Comparison of ENCODE assay signal across 8 mouse cellular contexts in the genomic region with DNA sequence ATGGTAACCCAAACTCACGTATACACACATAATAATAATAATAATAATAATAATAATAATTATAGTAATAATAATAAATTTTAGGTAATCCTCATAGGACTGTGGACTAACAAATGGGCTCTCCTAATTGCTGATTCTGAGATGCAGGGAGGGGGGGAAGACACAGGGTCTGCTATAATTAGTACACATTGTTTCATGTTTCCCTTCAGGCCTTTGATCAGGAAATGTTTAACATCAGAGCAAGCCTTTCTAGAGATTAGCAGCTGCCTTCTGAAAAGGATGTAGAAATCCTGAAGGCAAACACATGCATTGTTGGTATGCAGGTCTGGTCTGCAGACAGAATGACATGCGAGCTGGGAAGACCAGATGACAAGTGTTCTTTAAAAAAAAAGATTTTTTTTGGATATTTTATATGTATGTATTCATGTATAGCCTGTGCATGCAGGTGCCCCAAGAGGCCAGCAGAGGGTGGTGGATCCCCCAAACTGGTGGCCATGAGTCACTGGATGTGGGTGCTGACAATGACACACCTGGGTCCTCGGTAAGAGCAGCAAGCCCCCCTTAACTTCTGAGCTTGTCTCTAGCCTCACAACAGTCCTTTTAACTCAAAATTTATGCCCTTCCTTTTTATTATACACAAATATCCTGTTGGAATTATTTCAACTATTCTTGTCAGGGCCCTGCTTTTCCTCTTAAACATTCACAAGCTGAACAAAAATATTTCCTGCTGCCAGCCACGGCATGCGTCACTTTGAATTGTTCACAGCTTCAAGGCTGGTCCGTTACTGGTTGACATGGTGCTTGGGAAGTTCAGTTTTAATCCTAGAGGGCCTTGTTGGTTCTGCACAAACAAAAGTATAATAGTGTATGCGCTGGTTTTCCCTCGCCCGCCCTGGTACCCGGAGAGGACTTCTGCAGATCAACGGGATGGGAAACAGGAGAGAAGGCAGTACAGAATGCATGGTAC.
DNase-seq lines count a peak whose midpoint lies in the region; ATAC-seq and TF ChIP-seq lines count a peak whose summit lies in the region.

No protein-coding gene starts in this region.

- dilution Hi-C loops in CH12.LX (cut with MboI; ENCODE audit: extremely low pct_ligation_motif_present, extremely low pct_unique_long_range_greater_than_20kb, low sequenced_read_pairs) = no loop called here

- H3K27ac ChIP-seq in heart, adult 2 months = peak overlapping the region; percentile 64
- no peak overlapping the region for H3K27ac ChIP-seq in CH12.LX (ENCODE audit: insufficient read depth, low read depth)
- H3K27ac ChIP-seq in heart, embryonic 16.5 days (ENCODE audit: low read length) = peak overlapping the region; percentile 67

- in situ Hi-C loops in CH12.LX (cut with MboI; ENCODE audit: low pct_ligation_motif_present, low pct_unique_long_range_greater_than_20kb, low sequenced_read_pairs) = loop anchor here (25.0 kb wide), 1 partner anchor 102 kb away; no protein-coding TSS in a partner anchor

- no peak for ATAC-seq in heart, embryonic 16.5 days (replicated peaks; ENCODE audit: extremely low read depth, insufficient read depth, low FRiP score)

- H3K4me3 ChIP-seq in heart, adult 2 months = no peak overlapping the region
- H3K4me3 ChIP-seq in CH12.LX (replicated peaks in 1 of 3; ENCODE audit: low read depth in 2 of 3, low read length in 2 of 3, poor library complexity in 1 of 3) = no peak overlapping the region
- H3K4me3 ChIP-seq in heart, embryonic 16.5 days (ENCODE audit: low read length) = no peak overlapping the region

- intact Hi-C loops in heart, adult 2 months (cut with DNase I) = loop anchor here (5.0 kb wide), 1 partner anchor 78 kb away; no protein-coding TSS in a partner anchor
- intact Hi-C loops in gastrocnemius, postnatal 36 days (cut with DNase I) = loop anchor here (10.0 kb wide), 1 partner anchor 89 kb away; no protein-coding TSS in a partner anchor

- no peaks in the 10 kb centered on the region for H3K27me3 ChIP-seq in heart, adult 2 months (ENCODE audit: control insufficient read depth, insufficient read depth, low read length)
- no peaks in the 10 kb centered on the region for H3K27me3 ChIP-seq in CH12.LX (replicated peaks)
- H3K27me3 ChIP-seq in heart, embryonic 16.5 days (ENCODE audit: control insufficient read depth, insufficient read depth, low read length) = no peaks in the 10 kb centered on the region

- peaks cover 5% of the 10 kb centered on the region for H3K79me2 ChIP-seq in heart, adult 2 months (replicated peaks; ENCODE audit: control insufficient read depth, insufficient read depth, low read length)
- no peaks in the 10 kb centered on the region for H3K79me2 ChIP-seq in CH12.LX (replicated peaks; ENCODE audit: control insufficient read depth, extremely low read depth, insufficient read depth, poor library complexity, severe bottlenecking)

- TF ChIP-seq CTCF in heart, adult 2 months (IDR thresholded peaks at IDR 0.05) = peak; percentile 74
- peak in 1 of 2 experiments; percentile 59; a peak in 2 of 4 replicates for TF ChIP-seq CTCF in CH12.LX (conservative IDR thresholded peaks at IDR 0.05 in 1 of 2, IDR thresholded peaks at IDR 0.05 in 1 of 2; ENCODE audit: low read depth in 2 of 2, low read length in 2 of 2)

- no peaks in the 10 kb centered on the region for H3K9me3 ChIP-seq in CH12.LX (replicated peaks; ENCODE audit: low read length)
- no peaks in the 10 kb centered on the region for H3K9me3 ChIP-seq in heart, embryonic 16.5 days (replicated peaks; ENCODE audit: control insufficient read depth, low read length)

- H3K36me3 ChIP-seq in heart, adult 2 months (ENCODE audit: control insufficient read depth, insufficient read depth, low read length) = peaks cover 12% of the 10 kb centered on the region
- H3K36me3 ChIP-seq in CH12.LX (replicated peaks in 1 of 2; ENCODE audit: control insufficient read depth in 1 of 2, insufficient read depth in 1 of 2, low read length in 1 of 2) = no peaks in the 10 kb centered on the region
- no peaks in the 10 kb centered on the region for H3K36me3 ChIP-seq in heart, embryonic 16.5 days (ENCODE audit: control insufficient read depth, insufficient read depth)

- no peak overlapping the region for H3K4me2 ChIP-seq in CH12.LX (ENCODE audit: insufficient read depth, low read depth, poor library complexity, severe bottlenecking)
- no peak overlapping the region for H3K4me2 ChIP-seq in heart, embryonic 16.5 days (ENCODE audit: low read depth, low read length)

- H3K4me1 ChIP-seq in heart, adult 2 months (ENCODE audit: control insufficient read depth, insufficient read depth, low read length) = peaks cover 9% of the 10 kb centered on the region
- H3K4me1 ChIP-seq in CH12.LX (ENCODE audit: control insufficient read depth in 1 of 2, insufficient read depth in 2 of 2) = no peaks in the 10 kb centered on the region
- H3K4me1 ChIP-seq in heart, embryonic 16.5 days (ENCODE audit: control insufficient read depth, insufficient read depth, low read length) = peaks cover 18% of the 10 kb centered on the region

- 39% methylated on average over 11 of the region's 11 CpGs for WGBS in heart, adult 2 months
- 50% methylated on average over 11 of the region's 11 CpGs for WGBS in heart, embryonic 16.5 days

- 0 out of 2 replicates have a peak, but pooled peaks have one; percentile 4 for TF ChIP-seq EP300 in heart, adult 2 months (IDR thresholded peaks at IDR 0.05; ENCODE audit: insufficient read depth, low read depth, low read length)
- TF ChIP-seq EP300 in CH12.LX (IDR thresholded peaks at IDR 0.05; ENCODE audit: low read length) = no peak

- peak; percentile 34 for TF ChIP-seq RAD21 in CH12.LX (IDR thresholded peaks at IDR 0.05; ENCODE audit: low read depth, low read length)

- no peak overlapping the region for H3K9ac ChIP-seq in heart, adult 2 months (ENCODE audit: low read depth, low read length)
- H3K9ac ChIP-seq in CH12.LX (ENCODE audit: insufficient read depth, low read depth) = no peak overlapping the region
- H3K9ac ChIP-seq in heart, embryonic 16.5 days (ENCODE audit: low read length) = no peak overlapping the region

- TF ChIP-seq POLR2A in heart, adult 2 months (IDR thresholded peaks at IDR 0.05; ENCODE audit: insufficient read depth, low read depth, low read length) = no peak
- no peak for TF ChIP-seq POLR2A in CH12.LX (IDR thresholded peaks at IDR 0.05; ENCODE audit: low read depth, low read length)

- peak in 1 of 2 experiments; percentile 24 for DNase-seq in heart, adult 2 months
- DNase-seq in heart, adult 9 months (ENCODE audit: low spot score in 2 of 2) = no peak
- DNase-seq in CH12.LX (ENCODE audit: extremely low read depth) = no peak
- peak; percentile 56 for DNase-seq in lung, postnatal 10 days
- no peak for DNase-seq in urinary bladder, adult 2 months (ENCODE audit: low spot score)
- no peak for DNase-seq in gastrocnemius, postnatal 36 days
- no peak for DNase-seq in gastrocnemius, postnatal 25 days

TF ChIP-seq in CH12.LX, 34 proteins besides CTCF, POLR2A, EP300 and RAD21:
- TF ChIP-seq PAX5 (IDR thresholded peaks at IDR 0.05; ENCODE audit: low read length) (no peak), MXI1 (IDR thresholded peaks at IDR 0.05; ENCODE audit: low read depth, low read length) (no peak), SMC3 (IDR thresholded peaks at IDR 0.05; ENCODE audit: low read depth, low read length) (peak; percentile 66), ZKSCAN1 (IDR thresholded peaks at IDR 0.05; ENCODE audit: borderline replicate concordance, low read depth, low read length) (no peak)
